Mouse (Mus musculus) splenic B cell, adult 2 months (primary cell): ENCODE measurements at regions not wholly inside any gene's neighbourhood (a gene's known extent, or its start where the extent isn't known, plus 50 kb on each side); places are given as distances from the start of the nearest gene placed in this dataset.

Experiments
- DNase-seq: peaks from one replicate; pipeline ENCODE4 v3.0.0-alpha.2; 2011; ENCODE audit warnings: low read depth, low spot score
- H3K27me3 ChIP-seq: 2 replicates; pipeline ENCODE4 v1.6.1; 2012; ENCODE audit warnings: mild to moderate bottlenecking, low read length, moderate library complexity, mixed read lengths; ENCODE audit not compliant: control insufficient read depth, poor library complexity, insufficient read depth, severe bottlenecking
- H3K36me3 ChIP-seq: 2 replicates; pipeline ENCODE4 v1.6.1; 2012; ENCODE audit warnings: mild to moderate bottlenecking, low read length, moderate library complexity, mixed read lengths; ENCODE audit not compliant: control insufficient read depth, poor library complexity, insufficient read depth, severe bottlenecking

GRCm38 (mm10) chr1:71937922-71938321, 274.2 kb downstream of the Mreg start:
- H3K36me3 ChIP-seq = no peaks in the 10 kb centered on the region
- no peak for DNase-seq
- H3K27me3 ChIP-seq = no peaks in the 10 kb centered on the region

- Histone ChIP-seq H3K36me3 (no peaks in the 10 kb centered on the region), H3K27me3 (no peaks in the 10 kb centered on the region)
- DNase-seq = no peak
These were observed 274.9 kb downstream of the Mreg start for GRCm38 (mm10) chr1:71937168-71937567.

- no peaks in the 10 kb centered on the region for H3K27me3 ChIP-seq
- H3K36me3 ChIP-seq = no peaks in the 10 kb centered on the region
- no peak for DNase-seq
These were observed 275.5 kb downstream of the Mreg start for GRCm38 (mm10) chr1:71936501-71937129.

DNA sequence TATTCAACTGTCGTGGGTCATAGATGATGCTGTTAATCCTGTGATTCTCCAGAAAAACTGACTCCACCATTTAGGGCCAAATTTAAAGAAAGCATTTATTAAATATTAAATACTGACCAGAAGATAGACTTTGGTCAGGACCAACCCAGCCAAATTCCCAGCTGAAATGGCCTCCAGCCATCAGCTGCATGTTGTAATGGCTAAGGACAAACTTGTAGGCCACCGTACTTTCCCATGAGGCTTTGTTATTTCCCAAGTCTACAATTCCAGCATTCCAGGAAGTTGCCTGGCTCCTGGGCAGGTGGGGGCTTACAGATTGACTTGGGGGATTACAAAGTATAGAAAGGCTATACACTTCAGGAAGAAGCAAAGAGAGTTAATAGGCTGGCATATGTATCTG, 272.5 kb upstream of the Fn1 start:
- no peak for DNase-seq
- Histone ChIP-seq H3K27me3 (no peaks in the 10 kb centered on the region), H3K36me3 (no peaks in the 10 kb centered on the region)

GRCm38 (mm10) chr1:71924884-71925283, 271.9 kb upstream of the Fn1 start:
- H3K27me3 ChIP-seq = no peaks in the 10 kb centered on the region
- DNase-seq = no peak
- no peaks in the 10 kb centered on the region for H3K36me3 ChIP-seq

DNA sequence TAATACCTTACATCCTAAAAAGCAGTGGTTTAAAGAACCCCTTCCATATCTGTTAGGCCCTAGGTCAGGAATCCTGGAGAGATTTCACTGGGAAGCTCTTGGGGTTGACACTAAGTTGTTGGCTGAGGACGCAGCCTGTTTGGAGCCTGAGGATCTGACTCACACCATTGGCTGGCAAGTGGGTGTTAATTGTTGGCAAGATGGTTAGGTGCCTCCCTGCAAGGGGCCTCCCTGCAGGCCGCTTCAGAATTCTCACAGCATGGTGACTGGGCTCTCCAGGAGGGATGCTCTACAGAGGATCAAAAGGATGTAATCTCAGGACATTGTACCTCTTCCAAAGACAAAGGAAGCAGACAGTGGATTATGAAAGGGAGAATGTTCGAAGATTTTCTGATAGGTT, 270.7 kb upstream of the Fn1 start:
- Histone ChIP-seq H3K27me3 (no peaks in the 10 kb centered on the region), H3K36me3 (no peaks in the 10 kb centered on the region)
- no peak for DNase-seq

DNA sequence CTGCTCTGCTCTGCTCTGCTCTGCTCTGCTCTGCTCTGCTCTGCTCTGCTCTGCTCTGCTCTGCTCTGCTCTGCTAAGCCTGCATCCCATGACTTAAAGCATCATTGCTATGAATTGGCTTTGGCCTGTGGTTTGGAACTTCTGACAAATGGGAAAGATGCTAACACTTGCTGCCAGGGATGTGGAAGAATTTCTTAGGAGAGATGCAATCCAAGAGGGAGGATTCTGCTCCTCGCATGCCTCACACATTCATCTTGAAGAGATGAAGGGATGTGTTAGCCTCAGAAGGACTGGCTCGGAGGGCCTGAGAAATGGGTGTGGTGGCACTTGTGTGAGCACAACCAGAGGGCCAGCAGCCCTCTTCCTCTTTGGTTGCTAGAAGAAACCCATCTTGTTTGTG, 268.5 kb upstream of the Fn1 start:
- H3K27me3 ChIP-seq = no peaks in the 10 kb centered on the region
- H3K36me3 ChIP-seq = no peaks in the 10 kb centered on the region
- DNase-seq = no peak

DNA sequence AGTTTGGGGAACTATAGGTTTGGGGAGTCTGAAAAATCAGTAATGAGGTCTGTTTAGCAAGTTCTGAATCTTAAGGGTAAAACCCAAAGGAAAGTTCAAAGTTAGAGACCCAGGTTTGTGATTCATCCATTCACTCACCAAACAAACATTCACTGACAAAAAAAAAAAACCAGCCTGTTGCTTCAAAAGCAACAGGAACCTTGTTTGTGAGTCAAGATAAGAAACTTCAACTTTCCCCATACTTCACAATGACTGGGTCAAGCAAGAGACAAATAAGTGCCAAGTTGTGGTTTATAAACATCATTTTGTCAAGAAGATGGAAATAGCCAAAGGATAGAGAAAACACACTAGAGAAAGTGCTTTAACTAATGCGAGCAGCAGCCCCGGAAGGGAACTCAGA, 266.9 kb upstream of the Fn1 start:
- DNase-seq = no peak
- Histone ChIP-seq H3K27me3 (no peaks in the 10 kb centered on the region), H3K36me3 (no peaks in the 10 kb centered on the region)

- Histone ChIP-seq H3K27me3 (no peaks in the 10 kb centered on the region), H3K36me3 (no peaks in the 10 kb centered on the region)
- DNase-seq = no peak
These were observed 264.0 kb upstream of the Fn1 start for GRCm38 (mm10) chr1:71917021-71917420.

DNA sequence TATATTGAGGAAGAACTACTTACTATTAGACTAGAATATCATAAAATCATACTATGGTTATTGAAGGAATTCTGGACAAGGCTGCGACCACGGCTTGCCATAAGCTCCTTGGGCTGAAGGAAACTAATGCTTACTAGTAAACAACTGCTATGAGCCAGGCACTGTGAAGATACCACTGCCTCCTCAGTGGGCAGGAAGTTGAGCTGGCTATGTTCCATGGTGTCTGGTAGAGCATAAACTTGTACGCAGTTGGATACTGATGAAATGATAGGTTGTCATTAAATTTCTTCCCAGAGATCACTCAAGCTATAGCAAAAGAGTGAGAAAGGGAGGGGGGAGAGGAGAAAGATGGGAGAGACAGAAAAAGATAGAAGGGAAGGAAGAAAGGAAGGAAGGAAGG, 261.4 kb upstream of the Fn1 start:
- Histone ChIP-seq H3K27me3 (no peaks in the 10 kb centered on the region), H3K36me3 (no peaks in the 10 kb centered on the region)
- no peak for DNase-seq

DNA sequence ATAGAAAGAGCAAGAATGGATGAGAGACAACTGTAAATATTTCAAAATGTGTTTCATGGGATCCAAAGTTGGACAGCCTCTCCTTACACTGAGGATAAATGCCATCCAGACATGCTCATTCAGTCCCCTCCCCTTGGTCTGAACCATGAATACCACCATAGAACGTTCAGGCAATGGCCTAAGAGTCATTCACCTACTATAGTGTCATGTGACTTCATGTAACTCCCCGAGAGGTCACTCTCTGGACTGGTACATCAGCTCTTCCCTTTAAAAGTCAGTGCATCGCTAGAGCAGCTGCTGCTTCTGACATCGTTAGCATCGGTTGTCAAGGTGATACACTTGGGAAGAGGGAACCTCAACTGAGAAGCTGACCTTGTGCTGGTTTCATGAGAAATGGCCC, 260.2 kb upstream of the Fn1 start:
- no peak for DNase-seq
- H3K36me3 ChIP-seq = no peaks in the 10 kb centered on the region
- no peaks in the 10 kb centered on the region for H3K27me3 ChIP-seq

- Histone ChIP-seq H3K36me3 (no peaks in the 10 kb centered on the region), H3K27me3 (no peaks in the 10 kb centered on the region)
- DNase-seq = no peak
These were observed 259.4 kb upstream of the Fn1 start for GRCm38 (mm10) chr1:71912441-71912840.

GRCm38 (mm10) chr1:71910125-71910524, 257.1 kb upstream of the Fn1 start:
- H3K36me3 ChIP-seq = no peaks in the 10 kb centered on the region
- no peak for DNase-seq
- no peaks in the 10 kb centered on the region for H3K27me3 ChIP-seq

- Histone ChIP-seq H3K27me3 (no peaks in the 10 kb centered on the region), H3K36me3 (no peaks in the 10 kb centered on the region)
- DNase-seq = no peak
These were observed 256.6 kb upstream of the Fn1 start for GRCm38 (mm10) chr1:71909508-71910124.

GRCm38 (mm10) chr1:71904376-71904948, 251.5 kb upstream of the Fn1 start:
- H3K27me3 ChIP-seq = no peaks in the 10 kb centered on the region
- no peaks in the 10 kb centered on the region for H3K36me3 ChIP-seq
- DNase-seq = no peak
